Mouse (Mus musculus) kidney, adult 8-10 months (tissue): Measurements from ENCODE around the gene Nup98.
A peak's percentile ranks its signal among the peaks of the same experiment; 100 is the strongest.

ENCODE experiments used
- DNase-seq, 2 experiments: peaks; one replicate each; pipeline ENCODE4 v3.0.0; 2022

Nup98 gene

GRCm38 (mm10) chr7:102229814-102230213 lies 19.8 kb upstream of the Nup98 start:
- DNase-seq = no peak

- no peak for DNase-seq
Measured at GRCm38 (mm10) chr7:102228049-102228670, 18.2 kb upstream of the Nup98 start.

GRCm38 (mm10) chr7:102226051-102226450 lies 16.1 kb upstream of the Nup98 start:
- DNase-seq = no peak

- DNase-seq = no peak
Measured at GRCm38 (mm10) chr7:102223883-102224738, 14.1 kb upstream of the Nup98 start.

- peak; percentile 65 to 76 for DNase-seq
Measured at GRCm38 (mm10) chr7:102222830-102223556, 13.0 kb upstream of the Nup98 start.

GRCm38 (mm10) chr7:102222336-102222735 lies 12.4 kb upstream of the Nup98 start:
- DNase-seq = peak; percentile 41 to 46

GRCm38 (mm10) chr7:102221899-102222298 lies 11.9 kb upstream of the Nup98 start:
- DNase-seq = no peak

GRCm38 (mm10) chr7:102211071-102211470 lies 1.1 kb upstream of the Nup98 start:
- DNase-seq = no peak

GRCm38 (mm10) chr7:102208806-102209363 lies 1.1 kb downstream of the Nup98 start:
- DNase-seq = no peak

GRCm38 (mm10) chr7:102205646-102206045 lies 4.3 kb downstream of the Nup98 start:
- no peak for DNase-seq

- no peak for DNase-seq
Measured at GRCm38 (mm10) chr7:102204296-102204857, 5.6 kb downstream of the Nup98 start.

GRCm38 (mm10) chr7:102200996-102201785 lies 8.8 kb downstream of the Nup98 start:
- DNase-seq = no peak

- no peak for DNase-seq
Measured at GRCm38 (mm10) chr7:102200576-102200975, 9.4 kb downstream of the Nup98 start.

- DNase-seq = no peak
Measured at GRCm38 (mm10) chr7:102192356-102192755, 17.6 kb downstream of the Nup98 start.

GRCm38 (mm10) chr7:102183849-102184248 lies 26.1 kb downstream of the Nup98 start:
- DNase-seq = no peak

- no peak for DNase-seq
Measured at GRCm38 (mm10) chr7:102170300-102170699, 39.7 kb downstream of the Nup98 start.

GRCm38 (mm10) chr7:102153691-102154090 lies 56.3 kb downstream of the Nup98 start:
- DNase-seq = no peak

- no peak for DNase-seq
Measured at GRCm38 (mm10) chr7:102137898-102138297, 72.1 kb downstream of the Nup98 start.

GRCm38 (mm10) chr7:102137464-102137863 lies 72.5 kb downstream of the Nup98 start:
- peak in 1 of 2 experiments; percentile 29 for DNase-seq

- DNase-seq = peak in 1 of 2 experiments; percentile 18
Measured at GRCm38 (mm10) chr7:102132395-102132794, 77.6 kb downstream of the Nup98 start.

- DNase-seq = no peak
Measured at GRCm38 (mm10) chr7:102120326-102120725, 89.7 kb downstream of the Nup98 start.

GRCm38 (mm10) chr7:102117382-102117781 lies 92.6 kb downstream of the Nup98 start:
- DNase-seq = no peak
